Mouse (Mus musculus) CH12.LX (cell line): Measurements from ENCODE around the gene Olfr324.

Source experiments
- CHD2 ChIP-seq: IDR thresholded peaks from 2 replicates; pipeline ENCODE4 v1.6.1; 2011; ENCODE audit warnings: low read length, improper control_type of control experiment
- CTCF ChIP-seq, 2 experiments: IDR thresholded peaks in 1 of 2; conservative IDR thresholded peaks in 1 of 2; 2 replicates each; pipeline ENCODE4 v1.5.1; 2011 to 2012; ENCODE audit warnings: low read depth in 2 of 2, low read length in 2 of 2, improper control_type of control experiment in 1 of 2, inconsistent platforms in 1 of 2, mild to moderate bottlenecking in 1 of 2, moderate library complexity in 1 of 2
- ELF1 ChIP-seq: IDR thresholded peaks from 2 replicates; pipeline ENCODE4 v1.6.1; 2014; ENCODE audit warnings: low read depth, mild to moderate bottlenecking, inconsistent platforms, low read length, improper control_type of control experiment
- MAX ChIP-seq: IDR thresholded peaks from 2 replicates; pipeline ENCODE4 v1.6.1; 2011; ENCODE audit warnings: low read length, improper control_type of control experiment
- MEF2A ChIP-seq: IDR thresholded peaks from 2 replicates; pipeline ENCODE4 v1.6.1; 2014; ENCODE audit warnings: low read depth, mild to moderate bottlenecking, inconsistent platforms, low read length, improper control_type of control experiment, borderline replicate concordance
- MYC ChIP-seq: IDR thresholded peaks from 2 replicates; pipeline ENCODE4 v1.6.1; 2011; ENCODE audit warnings: low read depth, mild to moderate bottlenecking, improper control_type of control experiment, low read length
- NELFE ChIP-seq: IDR thresholded peaks from 2 replicates; pipeline ENCODE4 v1.6.1; 2011; ENCODE audit warnings: low read depth, low read length, improper control_type of control experiment
- POLR2A ChIP-seq: IDR thresholded peaks from 2 replicates; pipeline ENCODE4 v1.6.1; 2011; ENCODE audit warnings: low read depth, mild to moderate bottlenecking, improper control_type of control experiment, low read length
- SMC3 ChIP-seq: IDR thresholded peaks from 2 replicates; pipeline ENCODE4 v1.6.1; 2011; ENCODE audit warnings: low read depth, low read length, improper control_type of control experiment
- TCF12 ChIP-seq: IDR thresholded peaks from 2 replicates; pipeline ENCODE4 v1.6.1; 2014; ENCODE audit warnings: low read depth, mild to moderate bottlenecking, inconsistent platforms, low read length, improper control_type of control experiment
- USF1 ChIP-seq: IDR thresholded peaks from 2 replicates; pipeline ENCODE4 v1.6.1; 2014; ENCODE audit warnings: low read depth, mild to moderate bottlenecking, inconsistent platforms, low read length, improper control_type of control experiment
- ZC3H11A ChIP-seq: IDR thresholded peaks from 2 replicates; pipeline ENCODE4 v1.6.1; 2012; ENCODE audit warnings: low read depth, mild to moderate bottlenecking, inconsistent platforms, low read length, improper control_type of control experiment
- ZNF384 ChIP-seq: IDR thresholded peaks from 2 replicates; pipeline ENCODE4 v1.6.1; 2012; ENCODE audit warnings: low read depth, low read length, improper control_type of control experiment, inconsistent platforms

GRCm38 (mm10) chr11:58640272-58640867 is 45.5 kb downstream of the Olfr324 start, which contains the start of gene Trim58:
- TF ChIP-seq CTCF (conservative IDR thresholded peaks at IDR 0.05 in 1 of 2, IDR thresholded peaks at IDR 0.05 in 1 of 2; ENCODE audit: low read depth in 2 of 2, low read length in 2 of 2) (no peak), CHD2 (no peak), MEF2A (no peak), POLR2A (no peak), USF1 (no peak), ZNF384 (no peak), ZC3H11A (no peak), NELFE (no peak), TCF12 (no peak), MAX (no peak), SMC3 (no peak), ELF1 (no peak), MYC (no peak)
